Mouse (Mus musculus) hindlimb bud, embryonic 11.5 days (tissue): ENCODE measurements around the gene Ooep.
"Not testable (repeated sequence)": the region's sequence is repeated elsewhere in the genome, so short reads cannot be mapped to it uniquely, and the experiment has no call there.

ENCODE experiments used
- DNase-seq: peaks from one replicate; pipeline ENCODE4 v3.0.0-alpha.2; 2012; ENCODE audit warnings: low read depth, low spot score; ENCODE audit errors: extremely low spot score

Gene Ooep

DNA sequence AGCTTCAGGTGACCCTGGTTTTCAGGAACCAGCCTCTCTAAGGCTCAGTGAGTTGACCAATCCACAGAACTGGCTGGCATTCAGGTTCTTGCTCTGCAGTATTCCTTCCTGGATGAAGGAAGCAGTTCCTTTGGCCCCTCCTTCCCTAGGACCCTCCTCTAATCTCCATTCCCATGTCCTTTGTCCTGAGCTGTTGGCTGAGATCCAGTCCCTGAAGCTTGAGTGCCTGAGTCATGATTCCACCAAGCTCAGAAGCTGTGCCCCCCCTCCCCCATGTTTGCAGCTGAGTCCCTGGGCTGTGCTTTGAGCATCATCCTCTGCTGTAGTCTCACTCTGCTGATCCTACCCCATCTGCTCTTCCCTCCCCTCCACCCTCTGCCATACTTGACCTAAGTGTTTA, 41.5 kb downstream of the Ooep start:
- not testable (repeated sequence) for DNase-seq

DNA sequence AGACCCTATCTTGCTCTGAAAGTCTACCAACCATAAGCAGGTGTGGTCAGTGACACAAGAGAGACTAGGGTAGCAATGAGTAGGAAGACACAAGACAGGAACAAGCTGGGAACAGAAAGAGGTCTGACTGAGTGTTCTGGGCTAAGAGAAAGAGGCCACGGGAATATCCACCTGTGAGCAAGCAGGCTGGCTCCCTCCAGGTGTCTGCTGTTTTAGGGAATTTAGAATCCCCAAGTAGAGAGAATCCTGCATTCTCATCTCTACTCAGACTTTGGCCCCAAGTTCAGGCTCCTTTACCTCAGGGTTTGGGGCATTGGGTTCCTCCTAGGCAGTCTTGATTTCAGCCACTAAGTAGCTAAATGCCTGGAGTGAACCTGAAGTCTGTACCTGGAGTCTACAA, 51.2 kb downstream of the Ooep start, which contains the start of gene Omt2b:
Gene Omt2b, plus strand, starts transcription at position 301 of the 400 bp plus-strand sequence.
- not testable (repeated sequence) for DNase-seq
